Mouse (Mus musculus) lung, postnatal 0 days (tissue): Measurements from ENCODE around the gene Rps6kb1.

Experiments
- CTCF ChIP-seq: IDR thresholded peaks from 2 replicates; pipeline ENCODE4 v1.5.1; 2016; ENCODE audit warnings: antibody characterized with exemption, mild to moderate bottlenecking
- EP300 ChIP-seq: IDR thresholded peaks from 2 replicates; pipeline ENCODE4 v1.6.1; 2016; ENCODE audit warnings: antibody characterized with exemption, mild to moderate bottlenecking, control low read depth

- TF ChIP-seq CTCF (no peak), EP300 (no peak)
Measured at GRCm38 (mm10) chr11:86582543-86583260, 38.1 kb upstream of the Rps6kb1 start.
